Mouse (Mus musculus) forebrain, embryonic 10.5 days (tissue): ENCODE measurements around the gene Gyg. TPM values are rescaled to one million over a fixed set of nuclear protein-coding genes. Genes with fewer than 3 reads are reported as not detected.

Source experiments
- DNase-seq: peaks from one replicate; pipeline ENCODE4 v3.0.0-alpha.2; 2017; ENCODE audit warnings: low spot score; ENCODE audit errors: extremely low spot score
- H3K27ac ChIP-seq: fragments of 300-500 bp; sonication (generic); 2 replicates; pipeline ENCODE4 v1.5.1; 2016; ENCODE audit warnings: mild to moderate bottlenecking
- H3K27me3 ChIP-seq: fragments of 300-500 bp; sonication (generic); 2 replicates; pipeline ENCODE4 v1.6.1; 2016; ENCODE audit warnings: mild to moderate bottlenecking; ENCODE audit not compliant: poor library complexity, severe bottlenecking
- H3K36me3 ChIP-seq: fragments of 300-500 bp; sonication (generic); replicated peaks from 2 replicates; pipeline ENCODE4 v1.6.1; 2016; ENCODE audit warnings: mild to moderate bottlenecking, moderate library complexity
- H3K4me1 ChIP-seq: fragments of 300-500 bp; sonication (generic); 2 replicates; pipeline ENCODE4 v1.6.1; 2016
- H3K4me3 ChIP-seq: fragments of 300-500 bp; sonication (generic); 2 replicates; pipeline ENCODE4 v1.5.1; 2016; ENCODE audit warnings: mild to moderate bottlenecking, moderate library complexity
- H3K9me3 ChIP-seq: fragments of 300-500 bp; sonication (generic); 2 replicates; pipeline ENCODE4 v1.6.1; 2016; ENCODE audit warnings: mild to moderate bottlenecking, moderate library complexity
- WGBS: fragments of 180-500 bp; shearing (Covaris S2); methylation state at CpG from one replicate; pipeline ENCODE4 v1.1.7; 2016; 5-methylcytosine and 5-hydroxymethylcytosine counted together
- polyA plus RNA-seq: library from polyadenylated mRNA; unstranded; fragments of >200 nt; fragmentation: Nextera tagmentation; extraction: Ambion mirVana; gene quantifications from 2 replicates; pipeline ENCODE4 v1.2.1, GENCODE M21; 2016

The Gyg gene
- polyA plus RNA-seq = 38.6 and 47.0 TPM in 2 replicates

- H3K27me3 ChIP-seq = no peaks in the 10 kb centered on the region
- peak within 1 kb of the TSS; percentile 79 for H3K4me3 ChIP-seq
- H3K27ac ChIP-seq = peak within 1 kb of the TSS; percentile 87
- 1% methylated on average over 73 of the region's 73 CpGs for WGBS
- peaks cover 11% of the 10 kb centered on the region; the same call in 1 of the 2 replicates for H3K9me3 ChIP-seq
- H3K4me1 ChIP-seq = peaks cover 22% of the 10 kb centered on the region
- DNase-seq = peak; percentile 59
- peaks cover 3% of the 10 kb centered on the region; the same call in 1 of the 2 replicates for H3K36me3 ChIP-seq
Observed at GRCm38 (mm10) chr3:20154531-20155367, at the start of gene Gyg. Gene Gyg (minus strand): TSS chr3:20155317.

DNA sequence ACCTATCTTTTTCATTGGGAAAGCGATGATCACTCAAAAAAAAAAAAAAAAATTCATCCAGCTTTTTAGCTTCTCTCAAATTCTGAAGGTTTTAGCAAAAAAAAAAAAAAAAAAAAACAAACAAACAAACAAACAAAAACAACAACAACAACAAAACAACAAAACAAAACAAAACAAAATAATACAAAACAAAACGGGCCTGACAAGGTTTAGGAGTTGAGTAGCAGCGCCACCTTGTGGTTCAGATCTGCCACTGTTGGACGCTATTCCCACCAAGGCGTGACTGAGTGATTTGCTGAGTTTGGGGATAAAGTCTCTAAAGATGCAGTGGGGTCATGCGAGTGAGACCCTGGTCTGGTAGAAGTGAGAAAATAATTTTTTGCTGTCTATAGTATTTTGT, 43.8 kb upstream of the Gyg start:
- 29% methylated on average over 6 of the region's 6 CpGs for WGBS
- peak; percentile 42 for DNase-seq
- no peaks in the 10 kb centered on the region for H3K4me1 ChIP-seq

DNA sequence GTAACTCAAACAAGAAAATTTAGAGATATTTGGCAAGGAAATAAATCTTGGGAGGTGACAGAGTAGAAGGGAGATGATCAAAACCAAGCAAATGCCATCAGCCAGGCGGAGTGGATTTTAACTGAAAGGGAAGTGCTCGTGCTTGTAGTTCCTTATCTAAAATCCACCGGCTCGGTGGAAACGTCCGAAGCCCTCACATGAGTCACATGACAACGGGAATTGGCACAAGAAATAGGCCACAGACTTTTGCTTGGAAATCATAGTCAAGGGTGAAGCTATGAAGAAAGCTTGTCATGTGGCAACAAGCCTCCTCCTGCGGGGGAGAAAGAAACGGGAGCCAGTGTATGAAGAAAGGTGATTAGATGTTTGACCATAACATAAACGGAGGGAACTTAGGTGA, 42.8 kb upstream of the Gyg start:
- WGBS = 91% methylated on average over 10 of the region's 10 CpGs
- no peak for DNase-seq
- Histone ChIP-seq H3K4me1 (no peaks in the 10 kb centered on the region), H3K4me3 (no peak overlapping the region), H3K9me3 (no peaks in the 10 kb centered on the region), H3K27me3 (no peaks in the 10 kb centered on the region), H3K27ac (no peak overlapping the region), H3K36me3 (no peaks in the 10 kb centered on the region)

More for the DNA sequence above, 43.8 kb upstream of the Gyg start:
- H3K27me3 ChIP-seq = no peaks in the 10 kb centered on the region
- no peak overlapping the region for H3K4me3 ChIP-seq
- no peak overlapping the region for H3K27ac ChIP-seq
- no peaks in the 10 kb centered on the region for H3K36me3 ChIP-seq
- no peaks in the 10 kb centered on the region for H3K9me3 ChIP-seq

GRCm38 (mm10) chr3:20188976-20189675, 34.0 kb upstream of the Gyg start:
- no peaks in the 10 kb centered on the region for H3K36me3 ChIP-seq
- no peaks in the 10 kb centered on the region for H3K4me1 ChIP-seq
- no peak for DNase-seq
- H3K9me3 ChIP-seq = no peaks in the 10 kb centered on the region
- no peak overlapping the region for H3K4me3 ChIP-seq
- H3K27me3 ChIP-seq = no peaks in the 10 kb centered on the region
- 82% methylated on average over 5 of the region's 5 CpGs for WGBS
- no peak overlapping the region for H3K27ac ChIP-seq

GRCm38 (mm10) chr3:20172394-20172793, 17.3 kb upstream of the Gyg start:
- Histone ChIP-seq H3K27ac (no peak overlapping the region), H3K9me3 (peaks cover 2% of the 10 kb centered on the region; the same call in 1 of the 2 replicates), H3K27me3 (no peaks in the 10 kb centered on the region), H3K36me3 (no peaks in the 10 kb centered on the region), H3K4me3 (no peak overlapping the region), H3K4me1 (no peaks in the 10 kb centered on the region)
- no peak for DNase-seq
- 95% methylated on average over 6 of the region's 6 CpGs for WGBS

GRCm38 (mm10) chr3:20167487-20167886, 12.4 kb upstream of the Gyg start:
- WGBS = 87% methylated on average over 1 of the region's 1 CpGs

DNA sequence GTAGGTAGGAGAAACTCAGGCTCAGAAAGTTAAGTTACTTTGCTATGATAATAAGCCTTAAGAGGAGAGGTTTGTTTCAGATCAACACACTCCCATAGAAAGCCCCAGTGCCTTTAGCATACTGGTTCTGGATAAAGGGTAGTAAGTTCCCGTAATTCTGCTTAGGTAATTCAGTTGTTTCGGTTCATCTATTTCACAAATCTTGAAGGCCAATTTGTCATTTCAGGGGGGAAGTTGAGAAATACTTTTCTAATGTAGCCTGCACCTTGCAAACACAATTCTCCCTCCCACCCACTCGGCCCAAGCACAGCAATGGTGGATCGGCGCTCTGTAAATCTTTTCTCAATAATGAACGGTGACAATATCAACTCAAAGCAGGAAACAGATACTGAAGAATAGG, 359 bp upstream of the Gyg start:
- Histone ChIP-seq H3K27ac (no peak overlapping the region), H3K9me3 (peaks cover 18% of the 10 kb centered on the region; the same call in 1 of the 2 replicates), H3K4me1 (peaks cover 22% of the 10 kb centered on the region), H3K36me3 (peaks cover 2% of the 10 kb centered on the region; the same call in 1 of the 2 replicates), H3K27me3 (no peaks in the 10 kb centered on the region), H3K4me3 (peak overlapping the region; percentile 79)
- no peak for DNase-seq
- WGBS = 89% methylated on average over 6 of the region's 6 CpGs

More at GRCm38 (mm10) chr3:20167487-20167886, 12.4 kb upstream of the Gyg start:
- no peak overlapping the region for H3K4me3 ChIP-seq
- H3K9me3 ChIP-seq = 0 out of 2 replicates have a peak, but pooled peaks cover under 1% of the 10 kb centered on the region
- H3K36me3 ChIP-seq = no peaks in the 10 kb centered on the region
- no peaks in the 10 kb centered on the region for H3K4me1 ChIP-seq
- no peaks in the 10 kb centered on the region for H3K27me3 ChIP-seq
- no peak overlapping the region for H3K27ac ChIP-seq
- no peak for DNase-seq

- Histone ChIP-seq H3K9me3 (no peaks in the 10 kb centered on the region), H3K27ac (no peak overlapping the region), H3K36me3 (peaks cover 15% of the 10 kb centered on the region), H3K4me3 (no peak overlapping the region), H3K27me3 (no peaks in the 10 kb centered on the region), H3K4me1 (peaks cover 32% of the 10 kb centered on the region)
- DNase-seq = no peak
- 90% methylated on average over 3 of the region's 3 CpGs for WGBS
Observed at GRCm38 (mm10) chr3:20151651-20152050, 3.5 kb downstream of the Gyg start.

DNA sequence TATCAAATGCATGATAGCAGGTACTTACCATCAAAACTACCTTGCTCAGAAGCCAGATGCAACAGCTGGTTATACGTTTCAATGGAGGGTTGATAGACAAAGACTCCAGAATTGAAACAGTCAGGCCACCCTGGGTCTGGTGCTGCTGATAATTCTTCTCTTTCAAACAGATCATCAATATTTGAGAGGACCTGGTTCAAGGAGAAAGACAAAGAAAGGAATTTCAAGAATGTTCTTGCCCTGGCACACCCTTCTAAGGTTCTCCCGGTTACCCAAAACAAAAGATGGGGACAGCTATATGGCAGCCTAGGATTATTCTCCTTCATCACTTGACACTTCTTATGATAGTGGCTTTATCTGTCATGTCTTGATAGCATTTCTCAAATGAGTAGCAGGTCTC, 4.6 kb downstream of the Gyg start:
- whole genome bisulfite sequencing = 79% methylated on average over 2 of the region's 2 CpGs
- DNase-seq = no peak
- Histone ChIP-seq H3K36me3 (peaks cover 15% of the 10 kb centered on the region), H3K4me3 (no peak overlapping the region), H3K27me3 (no peaks in the 10 kb centered on the region), H3K9me3 (no peaks in the 10 kb centered on the region), H3K4me1 (peaks cover 39% of the 10 kb centered on the region), H3K27ac (no peak overlapping the region)

- 88% methylated on average over 5 of the region's 5 CpGs for WGBS
- H3K27me3 ChIP-seq = no peaks in the 10 kb centered on the region
- H3K4me1 ChIP-seq = peaks cover 36% of the 10 kb centered on the region
- no peak overlapping the region for H3K4me3 ChIP-seq
- no peak overlapping the region for H3K27ac ChIP-seq
- no peaks in the 10 kb centered on the region for H3K9me3 ChIP-seq
- DNase-seq = no peak
- peaks cover 15% of the 10 kb centered on the region for H3K36me3 ChIP-seq
Observed at GRCm38 (mm10) chr3:20147647-20148046, 7.5 kb downstream of the Gyg start.

GRCm38 (mm10) chr3:20146884-20147395, 8.2 kb downstream of the Gyg start:
- Histone ChIP-seq H3K27me3 (no peaks in the 10 kb centered on the region), H3K4me3 (no peak overlapping the region), H3K4me1 (peaks cover 41% of the 10 kb centered on the region), H3K36me3 (peaks cover 15% of the 10 kb centered on the region), H3K9me3 (no peaks in the 10 kb centered on the region), H3K27ac (no peak overlapping the region)
- 61% methylated on average over 7 of the region's 7 CpGs for WGBS
- DNase-seq = no peak

DNA sequence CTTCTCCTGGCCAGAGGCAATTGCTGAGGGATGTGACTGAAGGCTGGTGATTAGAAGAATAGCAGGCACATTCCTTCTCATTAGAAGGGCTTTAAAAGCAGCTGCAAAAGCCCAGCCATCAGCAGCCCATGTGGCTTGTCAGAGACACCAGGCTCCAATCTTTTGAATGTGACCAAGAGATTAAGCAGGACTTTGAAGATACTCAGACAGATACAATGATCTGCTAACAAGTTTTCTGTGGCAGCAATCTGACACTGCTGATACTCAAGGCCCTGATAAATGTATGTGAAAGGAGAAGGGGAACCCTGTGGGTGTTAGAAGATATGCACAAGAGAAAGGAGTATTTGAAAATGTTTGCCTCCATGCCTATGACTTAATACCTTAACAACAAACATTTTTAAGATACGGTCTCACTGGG, 9.4 kb downstream of the Gyg start:
- H3K36me3 ChIP-seq = peaks cover 15% of the 10 kb centered on the region
- H3K4me3 ChIP-seq = no peak overlapping the region
- no peaks in the 10 kb centered on the region for H3K27me3 ChIP-seq
- 34% methylated on average over 1 of the region's 1 CpGs for WGBS
- 0 out of 2 replicates have a peak overlapping the region, but pooled peaks have one; percentile 1 for H3K27ac ChIP-seq
- H3K4me1 ChIP-seq = peaks cover 48% of the 10 kb centered on the region
- no peak for DNase-seq
- H3K9me3 ChIP-seq = no peaks in the 10 kb centered on the region
